Mouse (Mus musculus) heart, adult 10 weeks (tissue): ENCODE measurements around the gene Fam241b. TPM values are rescaled to one million over a fixed set of nuclear protein-coding genes. Genes with fewer than 3 reads are reported as not detected.

Experiments
- polyA plus RNA-seq: library from polyadenylated mRNA; stranded (reverse); fragments of 350-450 nt; fragmentation: Illumina TruSeq; extraction: RNeasy Lipid Tissue Mini Kit (QIAGEN cat#74804); gene quantifications from one replicate; pipeline ENCODE4 v1.2.3, GENCODE M21; 2014; ENCODE audit warnings: low read depth, low replicate concordance

Gene Fam241b
- polyA plus RNA-seq: 3.6 TPM

DNA sequence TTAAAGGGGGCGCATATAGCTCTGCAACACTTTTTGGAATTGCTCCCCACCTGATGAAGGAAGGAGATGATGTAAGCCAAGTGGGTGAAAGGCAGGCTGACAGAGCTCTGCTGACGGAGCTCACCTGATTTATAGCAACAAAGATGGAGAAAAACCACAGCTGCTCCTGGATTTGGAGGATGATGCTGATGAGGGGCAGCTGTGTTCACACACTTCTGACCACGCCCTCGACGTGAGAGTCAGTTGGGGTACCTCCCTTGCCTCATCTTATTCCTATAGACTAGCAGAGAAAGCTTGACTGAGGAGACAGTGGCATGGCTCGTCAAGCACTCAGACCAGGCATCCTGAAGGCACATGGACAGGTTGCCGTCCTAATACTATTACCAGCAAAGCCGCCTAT, at the start of gene Fam241b:
Gene Fam241b (minus strand): TSS at position 101 of the 400 bp plus-strand sequence.

DNA sequence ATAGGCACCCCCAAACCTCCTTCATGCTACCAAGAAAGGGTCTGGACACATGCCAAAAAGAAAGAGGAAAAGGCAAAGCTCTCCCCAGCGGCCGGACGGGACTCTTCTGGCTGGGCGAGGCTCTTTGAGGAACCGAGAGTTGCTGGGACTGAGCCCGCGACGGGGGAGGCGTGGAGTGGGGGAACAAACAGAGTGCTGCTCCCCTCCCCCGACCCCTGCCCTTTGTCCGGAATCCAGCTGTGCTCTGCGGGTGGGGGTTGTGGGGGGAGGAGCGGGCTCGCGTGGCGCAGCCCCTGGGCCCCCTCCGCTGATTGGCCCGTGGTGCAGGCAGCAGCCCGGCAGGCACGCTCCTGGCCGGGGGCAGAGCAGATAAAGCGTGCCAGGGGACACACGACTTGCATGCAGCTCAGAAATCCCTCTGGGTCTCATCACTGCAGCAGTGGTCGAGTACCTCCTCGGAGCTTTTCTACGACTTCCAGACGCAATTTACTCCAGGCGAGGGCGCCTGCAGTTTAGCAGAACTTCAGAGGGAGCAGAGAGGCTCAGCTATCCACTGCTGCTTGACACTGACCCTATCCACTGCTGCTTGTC, 10.9 kb downstream of the Fam241b start, which contains the start of gene Neurog3:
Gene Neurog3 (plus strand): TSS at position 400 of the 591 bp plus-strand sequence.

Other genes with a start within 250 kb of the Fam241b start
- 1.0 TPM for gene Col13a1, start 164.8 kb downstream of the Fam241b start, polyA plus RNA-seq
- not detected for gene Neurog3, start 10.8 kb downstream of the Fam241b start, polyA plus RNA-seq
- gene Tspan15, start 87.3 kb upstream of the Fam241b start, polyA plus RNA-seq: 5.9 TPM
- not detected for gene Tacr2, start 108.5 kb upstream of the Fam241b start, polyA plus RNA-seq
- gene Hk1, start 236.0 kb upstream of the Fam241b start, polyA plus RNA-seq: 109 TPM